Mouse (Mus musculus): ENCODE data around the gene Pold1.

DNA sequence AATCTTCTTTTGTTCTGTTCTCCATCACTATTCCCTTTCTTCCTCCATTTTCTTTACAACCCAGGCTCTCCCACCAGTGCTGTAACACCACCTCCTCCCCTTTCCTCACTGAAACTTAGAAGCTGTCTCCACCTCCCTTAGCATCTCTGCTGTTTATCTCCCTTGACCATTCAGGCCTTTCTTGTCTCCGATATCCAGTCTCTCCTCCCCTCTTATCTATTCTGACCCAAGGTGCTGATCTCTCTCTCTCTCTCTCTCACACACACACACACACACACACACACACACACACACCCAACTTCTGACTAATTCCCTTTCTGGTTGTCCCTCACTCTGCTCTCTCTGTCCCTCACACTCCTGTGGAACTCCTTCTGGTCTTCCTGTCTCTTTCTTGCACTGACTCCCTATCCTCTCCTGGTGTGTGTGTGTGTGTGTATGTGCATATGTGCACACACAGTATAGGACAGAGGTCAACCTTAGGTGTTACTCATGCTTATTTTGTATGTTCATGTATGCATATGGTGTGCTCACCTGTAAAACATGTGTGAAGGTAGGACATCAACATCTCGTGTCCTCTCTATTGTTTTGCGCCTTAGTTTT, 65.7 kb downstream of the Pold1 start:
- TF ChIP-seq POLR2A (IDR thresholded peaks at IDR 0.05; ENCODE audit: borderline replicate concordance, extremely low read depth, low read depth, low read length), result no peak
- TF ChIP-seq CTCF (IDR thresholded peaks at IDR 0.05; ENCODE audit: insufficient read depth, low read length), result no peak
